Mouse (Mus musculus) frontal cortex, postnatal 10 days (tissue): ENCODE results near the gene Smlr1.

ENCODE experiments used
- DNase-seq, 2 experiments: peaks; one replicate each; pipeline ENCODE4 v3.0.0; 2022; ENCODE audit warnings: low spot score in 2 of 2, mixed read lengths in 1 of 2

The Smlr1 gene

GRCm38 (mm10) chr10:25535891-25536331 lies at the start of gene Smlr1:
TSS of gene Smlr1 (minus strand) at chr10:25536267.
- DNase-seq = no peak

- DNase-seq = no peak
Observed at GRCm38 (mm10) chr10:25584899-25585298, 48.8 kb upstream of the Smlr1 start.

GRCm38 (mm10) chr10:25580066-25580465 lies 44.0 kb upstream of the Smlr1 start:
- DNase-seq = no peak

GRCm38 (mm10) chr10:25571319-25572240 lies 35.5 kb upstream of the Smlr1 start:
- DNase-seq = no peak

- no peak for DNase-seq
Observed at GRCm38 (mm10) chr10:25552936-25553335, 16.9 kb upstream of the Smlr1 start.

GRCm38 (mm10) chr10:25541097-25541496 lies 5.0 kb upstream of the Smlr1 start:
- no peak for DNase-seq

- no peak for DNase-seq
Observed at GRCm38 (mm10) chr10:25539771-25540168, 3.7 kb upstream of the Smlr1 start.

- DNase-seq = peak; percentile 45 to 63
Observed at GRCm38 (mm10) chr10:25539146-25539770, 3.2 kb upstream of the Smlr1 start.

GRCm38 (mm10) chr10:25538738-25539137 lies 2.7 kb upstream of the Smlr1 start:
- DNase-seq = no peak

- no peak for DNase-seq
Observed at GRCm38 (mm10) chr10:25536621-25537020, 554 bp upstream of the Smlr1 start.

GRCm38 (mm10) chr10:25534467-25534866 lies 1.6 kb downstream of the Smlr1 start:
- DNase-seq = no peak

GRCm38 (mm10) chr10:25533513-25534246 lies 2.4 kb downstream of the Smlr1 start:
- DNase-seq = no peak

GRCm38 (mm10) chr10:25533105-25533504 lies 3.0 kb downstream of the Smlr1 start:
- no peak for DNase-seq

GRCm38 (mm10) chr10:25531335-25531734 lies 4.7 kb downstream of the Smlr1 start:
- no peak for DNase-seq

GRCm38 (mm10) chr10:25527126-25527525 lies 8.9 kb downstream of the Smlr1 start:
- DNase-seq = no peak

- no peak for DNase-seq
Observed at GRCm38 (mm10) chr10:25526622-25527021, 9.4 kb downstream of the Smlr1 start.

GRCm38 (mm10) chr10:25526156-25526555 lies 9.9 kb downstream of the Smlr1 start:
- DNase-seq = no peak

GRCm38 (mm10) chr10:25523727-25524126 lies 12.3 kb downstream of the Smlr1 start:
- no peak for DNase-seq

- DNase-seq = no peak
Observed at GRCm38 (mm10) chr10:25520428-25520827, 15.6 kb downstream of the Smlr1 start.

- no peak for DNase-seq
Observed at GRCm38 (mm10) chr10:25519954-25520353, 16.1 kb downstream of the Smlr1 start.

GRCm38 (mm10) chr10:25513821-25514220 lies 22.2 kb downstream of the Smlr1 start:
- DNase-seq = no peak

- no peak for DNase-seq
Observed at GRCm38 (mm10) chr10:25503250-25503649, 32.8 kb downstream of the Smlr1 start.
